Mouse (Mus musculus): Measurements from ENCODE around the gene Fgfr2. TPM values are rescaled to one million over a fixed set of nuclear protein-coding genes. Genes with fewer than 3 reads are reported as not detected.
"Not testable (repeated sequence)": the region's sequence is repeated elsewhere in the genome, so short reads cannot be mapped to it uniquely, and the experiment has no call there.

The Fgfr2 gene
- polyA plus RNA-seq, 1 experiment: 0.17 TPM

DNA sequence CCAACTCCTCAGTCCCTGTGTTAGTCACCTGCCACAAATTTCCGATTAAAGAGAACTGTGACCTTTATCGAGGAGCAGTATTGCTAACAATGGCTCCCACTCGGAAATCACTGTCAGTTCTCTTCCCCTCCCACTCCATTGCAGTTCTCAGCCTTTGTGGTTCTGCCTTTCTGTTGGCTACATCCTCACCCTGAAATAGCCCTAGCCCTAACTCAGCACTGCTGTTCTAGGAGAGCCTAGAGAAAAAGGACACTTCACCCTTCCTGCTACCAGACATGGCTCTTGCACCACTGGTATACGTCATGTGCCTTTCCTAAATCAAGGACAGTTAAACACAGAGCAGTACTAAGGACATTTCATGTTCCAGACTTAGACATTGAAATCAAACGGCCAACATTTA, 1695.8 kb downstream of the Fgfr2 start:
- Histone ChIP-seq H3ac (ENCODE audit: control insufficient read depth, insufficient read length) (no peak overlapping the region), H3K4me3 (no peak overlapping the region), H3K27me3 (ENCODE audit: control insufficient read depth, insufficient read depth, insufficient read length) (no peaks in the 10 kb centered on the region), H3K4me2 (ENCODE audit: low read depth) (no peak overlapping the region), H3K36me3 (ENCODE audit: control insufficient read depth, insufficient read depth) (peaks cover 18% of the 10 kb centered on the region), H3K79me2 (ENCODE audit: control insufficient read depth, insufficient read depth) (no peaks in the 10 kb centered on the region)
- TF ChIP-seq POLR2AphosphoS2 (IDR thresholded peaks at IDR 0.05; ENCODE audit: insufficient read length, low read depth) (no peak), REST (IDR thresholded peaks at IDR 0.05; ENCODE audit: insufficient read depth, insufficient read length) (no peak), USF1 (IDR thresholded peaks at IDR 0.05; ENCODE audit: low read depth) (no peak), POLR2A (IDR thresholded peaks at IDR 0.05; ENCODE audit: insufficient read length, low read depth) (no peak)

- H3K4me2 ChIP-seq (ENCODE audit: low read depth): no peak overlapping the region
- H3K79me2 ChIP-seq (ENCODE audit: control insufficient read depth, insufficient read depth): no peaks in the 10 kb centered on the region
- no peak for TF ChIP-seq TCF3 (IDR thresholded peaks at IDR 0.05; ENCODE audit: insufficient read length, low read depth)
- no peak for TF ChIP-seq USF1 (IDR thresholded peaks at IDR 0.05; ENCODE audit: low read depth)
- TF ChIP-seq E2F4 (IDR thresholded peaks at IDR 0.05; ENCODE audit: insufficient read depth): no peak
- TF ChIP-seq TCF12 (IDR thresholded peaks at IDR 0.05; ENCODE audit: insufficient read depth, poor library complexity, severe bottlenecking): no peak
- TF ChIP-seq MYOG (IDR thresholded peaks at IDR 0.05; ENCODE audit: control insufficient read depth in 1 of 3, insufficient read depth in 1 of 3, insufficient read length in 2 of 3, low read depth in 2 of 3): no peak
- no peak for TF ChIP-seq POLR2AphosphoS2 (IDR thresholded peaks at IDR 0.05; ENCODE audit: insufficient read length, low read depth)
- TF ChIP-seq REST (IDR thresholded peaks at IDR 0.05; ENCODE audit: insufficient read depth, insufficient read length): no peak
- TF ChIP-seq MYOD1 (IDR thresholded peaks at IDR 0.05; ENCODE audit: control insufficient read depth in 1 of 3, insufficient read length in 2 of 3, low read depth in 2 of 3): no peak
- no peak overlapping the region for H3ac ChIP-seq (ENCODE audit: control insufficient read depth, insufficient read length)
- H3K4me3 ChIP-seq: no peak overlapping the region
- peaks cover 18% of the 10 kb centered on the region for H3K36me3 ChIP-seq (ENCODE audit: control insufficient read depth, insufficient read depth)
- H3K27me3 ChIP-seq (ENCODE audit: control insufficient read depth, insufficient read depth, insufficient read length): no peaks in the 10 kb centered on the region
These were observed 1698.2 kb downstream of the Fgfr2 start for GRCm38 (mm10) chr7:131424912-131425311.

DNA sequence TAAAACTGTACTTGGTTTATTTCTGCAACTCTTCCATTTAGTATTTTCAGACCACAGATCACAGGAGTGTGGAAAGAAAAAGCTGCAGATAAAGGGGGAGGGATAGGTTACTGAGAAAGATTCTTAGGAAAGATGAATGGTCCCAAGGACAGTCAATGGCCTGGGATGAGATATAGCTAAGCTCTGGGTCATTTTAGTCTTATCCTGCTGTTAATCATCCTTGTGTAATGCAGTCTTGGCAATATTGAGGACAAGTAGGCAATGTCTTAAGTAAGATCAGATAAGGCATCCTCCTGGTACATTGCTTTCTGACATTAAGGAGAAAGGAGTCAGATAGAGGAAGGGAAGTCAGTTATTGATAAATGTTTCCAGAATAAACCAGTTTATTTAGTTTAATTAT, 1705.5 kb downstream of the Fgfr2 start:
- peak overlapping the region; percentile 1 for H3K4me2 ChIP-seq (ENCODE audit: low read depth)
- H3K36me3 ChIP-seq (ENCODE audit: control insufficient read depth, insufficient read depth): no peaks in the 10 kb centered on the region
- TF ChIP-seq E2F4 (IDR thresholded peaks at IDR 0.05; ENCODE audit: insufficient read depth): no peak
- no peak for TF ChIP-seq POLR2A (IDR thresholded peaks at IDR 0.05; ENCODE audit: insufficient read length, low read depth)
- TF ChIP-seq MAX (IDR thresholded peaks at IDR 0.05; ENCODE audit: low read depth): no peak
- no peak for TF ChIP-seq REST (IDR thresholded peaks at IDR 0.05; ENCODE audit: insufficient read depth, insufficient read length)
- TF ChIP-seq TCF3 (IDR thresholded peaks at IDR 0.05; ENCODE audit: insufficient read length, low read depth): no peak
- no peak for TF ChIP-seq USF1 (IDR thresholded peaks at IDR 0.05; ENCODE audit: low read depth)
- TF ChIP-seq MYOG (IDR thresholded peaks at IDR 0.05; ENCODE audit: control insufficient read depth in 1 of 3, insufficient read depth in 1 of 3, insufficient read length in 2 of 3, low read depth in 2 of 3): no peak
- no peak for TF ChIP-seq TCF12 (IDR thresholded peaks at IDR 0.05; ENCODE audit: insufficient read depth, poor library complexity, severe bottlenecking)
- TF ChIP-seq MYOD1 (IDR thresholded peaks at IDR 0.05; ENCODE audit: control insufficient read depth in 1 of 3, insufficient read length in 2 of 3, low read depth in 2 of 3): no peak
- TF ChIP-seq CEBPB (IDR thresholded peaks at IDR 0.05; ENCODE audit: insufficient read depth, poor library complexity, severe bottlenecking): no peak
- TF ChIP-seq POLR2AphosphoS2 (IDR thresholded peaks at IDR 0.05; ENCODE audit: insufficient read length, low read depth): no peak
- no peak for TF ChIP-seq SRF (IDR thresholded peaks at IDR 0.05; ENCODE audit: control insufficient read depth, insufficient read length, low read depth)
- no peak overlapping the region for H3K4me3 ChIP-seq
- no peak overlapping the region for H3ac ChIP-seq (ENCODE audit: control insufficient read depth, insufficient read length)
- H3K27me3 ChIP-seq (ENCODE audit: control insufficient read depth, insufficient read depth, insufficient read length): no peaks in the 10 kb centered on the region
- H3K79me2 ChIP-seq (ENCODE audit: control insufficient read depth, insufficient read depth): no peaks in the 10 kb centered on the region

GRCm38 (mm10) chr7:131416742-131417141, 1706.4 kb downstream of the Fgfr2 start:
- not testable (repeated sequence) for H3K36me3 ChIP-seq (ENCODE audit: control insufficient read depth, insufficient read depth); H3K4me3 ChIP-seq; H3K79me2 ChIP-seq (ENCODE audit: control insufficient read depth, insufficient read depth); H3ac ChIP-seq (ENCODE audit: control insufficient read depth, insufficient read length); H3K27me3 ChIP-seq (ENCODE audit: control insufficient read depth, insufficient read depth, insufficient read length)
- peak overlapping the region; percentile 1 for H3K4me2 ChIP-seq (ENCODE audit: low read depth)
- TF ChIP-seq MYOD1 (IDR thresholded peaks at IDR 0.05; ENCODE audit: control insufficient read depth in 1 of 3, insufficient read length in 2 of 3, low read depth in 2 of 3) (peak in 2 of 3 experiments; percentile 61 to 69), MYOG (IDR thresholded peaks at IDR 0.05; ENCODE audit: control insufficient read depth in 1 of 3, insufficient read depth in 1 of 3, insufficient read length in 2 of 3, low read depth in 2 of 3) (peak in 2 of 3 experiments; percentile 71 to 77)

DNA sequence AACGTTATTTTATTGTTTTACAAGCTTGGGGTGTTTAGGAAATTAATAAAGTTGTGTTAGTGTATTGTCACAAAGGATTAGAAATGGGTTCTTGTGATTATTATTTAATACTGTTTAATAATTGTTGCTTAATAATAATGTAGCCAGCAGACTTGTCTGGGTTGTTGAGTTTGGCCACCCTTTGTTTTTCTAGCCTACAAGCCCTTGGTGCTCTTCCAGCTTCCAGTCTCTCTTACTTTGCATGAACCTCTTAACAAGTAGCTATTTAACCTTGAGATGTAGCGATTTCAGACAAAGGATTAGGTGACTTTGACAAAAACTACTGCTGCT, 1711.2 kb downstream of the Fgfr2 start:
- peaks cover 33% of the 10 kb centered on the region for H3K79me2 ChIP-seq (ENCODE audit: control insufficient read depth, insufficient read depth)
- H3K36me3 ChIP-seq (ENCODE audit: control insufficient read depth, insufficient read depth): no peaks in the 10 kb centered on the region
- peak overlapping the region; percentile 70 for H3K4me2 ChIP-seq (ENCODE audit: low read depth)
- no peaks in the 10 kb centered on the region for H3K27me3 ChIP-seq (ENCODE audit: control insufficient read depth, insufficient read depth, insufficient read length)
- H3ac ChIP-seq (ENCODE audit: control insufficient read depth, insufficient read length): no peak overlapping the region
- TF ChIP-seq TCF12 (IDR thresholded peaks at IDR 0.05; ENCODE audit: insufficient read depth, poor library complexity, severe bottlenecking) (no peak), MYOG (IDR thresholded peaks at IDR 0.05; ENCODE audit: control insufficient read depth in 1 of 3, insufficient read depth in 1 of 3, insufficient read length in 2 of 3, low read depth in 2 of 3) (no peak), CEBPB (IDR thresholded peaks at IDR 0.05; ENCODE audit: insufficient read depth, poor library complexity, severe bottlenecking) (no peak), SRF (IDR thresholded peaks at IDR 0.05; ENCODE audit: control insufficient read depth, insufficient read length, low read depth) (no peak), REST (IDR thresholded peaks at IDR 0.05; ENCODE audit: insufficient read depth, insufficient read length) (no peak), POLR2A (IDR thresholded peaks at IDR 0.05; ENCODE audit: insufficient read length, low read depth) (no peak), E2F4 (IDR thresholded peaks at IDR 0.05; ENCODE audit: insufficient read depth) (no peak), MYOD1 (IDR thresholded peaks at IDR 0.05; ENCODE audit: control insufficient read depth in 1 of 3, insufficient read length in 2 of 3, low read depth in 2 of 3) (no peak), USF1 (IDR thresholded peaks at IDR 0.05; ENCODE audit: low read depth) (no peak), MAX (IDR thresholded peaks at IDR 0.05; ENCODE audit: low read depth) (no peak), TCF3 (IDR thresholded peaks at IDR 0.05; ENCODE audit: insufficient read length, low read depth) (no peak)
- peak overlapping the region; percentile 94 for H3K4me3 ChIP-seq
